Mouse (Mus musculus): ENCODE data around the gene Cyp3a11. TPM values are rescaled to one million over a fixed set of nuclear protein-coding genes. Genes with fewer than 3 reads are reported as not detected.

Cyp3a11 gene
- polyA plus RNA-seq, 1 experiment from 2014 or later = not detected

Other genes starting within 250 kb of the Cyp3a11 start
- not detected in 2 replicates for gene Cyp3a41a, start 159.8 kb downstream of the Cyp3a11 start, polyA plus RNA-seq (2015; fragmentation: Nextera tagmentation; extraction: Ambion mirVana)
- gene Cyp3a44, start 74.1 kb downstream of the Cyp3a11 start, polyA plus RNA-seq (2015; fragmentation: Nextera tagmentation; extraction: Ambion mirVana) = not detected in 2 replicates
- gene Cyp3a25, start 129.7 kb upstream of the Cyp3a11 start, polyA plus RNA-seq (2015; fragmentation: Nextera tagmentation; extraction: Ambion mirVana) = not detected in 2 replicates
- not detected in 2 replicates for gene Cyp3a59, start 199.3 kb upstream of the Cyp3a11 start, polyA plus RNA-seq (2015; fragmentation: Nextera tagmentation; extraction: Ambion mirVana)